Mouse (Mus musculus) lung, adult 2 months (tissue): ENCODE measurements at regions not wholly inside any gene's neighbourhood (a gene's known extent, or its start where the extent isn't known, plus 50 kb on each side); places are given as distances from the start of the nearest gene placed in this dataset.
"Not testable (repeated sequence)": the region's sequence is repeated elsewhere in the genome, so short reads cannot be mapped to it uniquely, and the experiment has no call there.

ENCODE experiments used
- CTCF ChIP-seq: fragments of 200-500 bp; IDR thresholded peaks from 2 replicates; pipeline ENCODE4 v1.5.1; 2011; ENCODE audit warnings: mild to moderate bottlenecking, low read length, control low read depth; ENCODE audit not compliant: insufficient read depth
- POLR2A ChIP-seq: fragments of 200-500 bp; IDR thresholded peaks from 2 replicates; pipeline ENCODE4 v1.6.1; 2011; ENCODE audit warnings: low read depth, mild to moderate bottlenecking, control low read depth, low read length, borderline replicate concordance; ENCODE audit errors: extremely low read depth

DNA sequence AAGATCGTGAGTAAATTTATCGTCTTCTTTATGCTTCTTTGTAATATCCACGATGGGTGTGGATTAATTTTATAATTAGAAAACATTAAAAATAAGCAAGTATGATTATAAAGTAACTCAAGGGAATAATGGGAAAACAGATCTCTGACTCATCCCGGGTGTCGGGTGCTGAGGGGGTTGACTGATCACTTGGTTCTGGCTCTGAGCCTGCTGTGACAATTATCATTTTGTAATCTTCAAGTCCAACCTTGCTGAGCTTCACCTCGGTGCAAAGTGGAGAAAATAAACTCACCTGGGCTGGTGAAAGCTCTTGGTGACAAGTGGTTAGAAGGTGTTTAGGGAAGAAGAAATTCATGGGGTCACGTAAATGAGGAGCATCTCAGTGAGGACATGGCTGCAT lies 390.6 kb upstream of the Cdh5 start:
- TF ChIP-seq CTCF, POLR2A: not testable (repeated sequence)
